Mouse (Mus musculus) cerebellum, adult 9-11 months (tissue): ENCODE results near the gene Trafd1.
"Not testable (repeated sequence)": the region's sequence is repeated elsewhere in the genome, so short reads cannot be mapped to it uniquely, and the experiment has no call there.

Experiments
- DNase-seq: peaks from one replicate; pipeline ENCODE4 v3.0.0; 2022

Trafd1 gene

GRCm38 (mm10) chr5:121383857-121384756 is 1.3 kb downstream of the Trafd1 start:
- DNase-seq = peak; percentile 45

DNA sequence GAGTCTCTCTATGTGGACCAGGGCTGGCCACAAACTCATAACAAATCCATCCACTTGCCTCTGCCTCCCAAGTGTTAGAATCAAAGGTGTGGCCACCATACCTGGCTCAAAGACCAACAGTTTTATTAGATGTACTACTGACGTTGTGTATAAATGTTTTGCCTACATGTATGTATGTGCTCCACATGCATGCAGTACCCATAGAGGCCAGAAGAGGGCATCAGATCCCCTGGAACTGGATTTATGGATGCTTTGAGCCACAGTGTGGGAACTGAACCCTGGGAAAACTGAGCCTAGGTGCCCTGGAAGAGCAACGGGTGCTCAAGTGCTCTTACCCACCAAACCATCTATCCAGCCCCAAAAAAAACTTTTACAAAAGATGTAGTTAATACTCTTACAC is 4.7 kb downstream of the Trafd1 start:
- no peak for DNase-seq

- no peak for DNase-seq
Observed at GRCm38 (mm10) chr5:121378678-121379256, 6.7 kb downstream of the Trafd1 start.

DNA sequence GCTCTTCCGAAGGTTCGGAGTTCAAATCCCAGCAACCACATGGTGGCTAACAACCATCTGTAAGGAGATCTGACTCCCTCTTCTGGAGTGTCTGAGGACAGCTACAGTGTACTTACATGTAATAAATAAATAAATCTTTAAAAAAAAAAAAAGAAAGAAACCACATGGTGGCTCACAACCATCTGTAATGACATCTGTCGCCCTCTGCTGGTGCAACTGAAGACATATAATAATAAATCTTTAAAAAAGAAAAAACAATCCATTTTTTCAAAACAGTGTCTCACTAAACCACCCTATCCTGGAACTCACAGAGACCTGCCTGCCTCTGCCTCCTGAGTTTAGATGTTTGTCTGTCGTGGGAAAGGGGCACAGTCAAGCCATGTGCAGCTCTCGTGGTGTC is 8.5 kb downstream of the Trafd1 start:
- DNase-seq = not testable (repeated sequence)

GRCm38 (mm10) chr5:121374790-121375189 is 10.6 kb downstream of the Trafd1 start:
- DNase-seq = no peak

DNA sequence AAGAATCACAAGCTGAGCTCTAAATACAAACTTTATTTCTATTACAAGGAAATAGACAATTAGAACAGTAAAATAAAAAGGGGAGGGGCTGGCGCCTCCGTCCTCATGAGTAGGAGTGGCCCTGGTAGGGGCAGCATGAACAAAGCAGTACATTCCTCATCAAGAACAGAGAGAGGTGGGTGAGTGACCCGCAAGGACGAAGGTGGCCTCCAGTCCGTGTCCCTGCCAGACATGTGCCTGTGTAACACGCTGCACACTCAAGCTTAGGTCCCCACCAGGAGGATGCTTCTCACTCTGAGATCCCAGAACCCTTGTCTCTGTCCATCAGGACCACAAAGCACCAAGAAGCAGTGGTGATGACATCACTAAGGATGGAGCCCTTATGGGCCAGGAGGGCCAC is 13.7 kb downstream of the Trafd1 start:
- DNase-seq = no peak

GRCm38 (mm10) chr5:121367255-121367654 is 18.2 kb downstream of the Trafd1 start:
- no peak for DNase-seq

GRCm38 (mm10) chr5:121366449-121367225 is 18.8 kb downstream of the Trafd1 start:
- no peak for DNase-seq

DNA sequence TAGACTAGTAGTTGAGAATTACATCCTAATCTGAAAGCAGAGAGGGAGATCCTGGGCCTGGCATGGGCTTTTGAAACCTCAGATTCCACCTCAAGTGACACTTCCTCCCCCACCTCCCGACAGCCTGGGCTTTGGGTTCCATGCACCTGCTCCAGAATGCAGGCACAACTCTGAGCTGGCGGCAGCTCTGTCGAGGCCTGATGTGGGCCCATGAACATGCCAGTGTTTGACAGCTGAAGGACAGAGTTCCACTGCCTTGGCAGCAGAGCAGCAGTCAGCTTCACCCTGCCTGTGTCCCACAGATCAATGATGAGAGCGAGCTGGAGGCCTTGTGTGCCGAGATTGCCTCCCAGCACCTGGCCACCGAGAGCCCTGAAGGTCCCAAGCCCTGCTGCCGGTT is 22.0 kb downstream of the Trafd1 start:
- no peak for DNase-seq

DNA sequence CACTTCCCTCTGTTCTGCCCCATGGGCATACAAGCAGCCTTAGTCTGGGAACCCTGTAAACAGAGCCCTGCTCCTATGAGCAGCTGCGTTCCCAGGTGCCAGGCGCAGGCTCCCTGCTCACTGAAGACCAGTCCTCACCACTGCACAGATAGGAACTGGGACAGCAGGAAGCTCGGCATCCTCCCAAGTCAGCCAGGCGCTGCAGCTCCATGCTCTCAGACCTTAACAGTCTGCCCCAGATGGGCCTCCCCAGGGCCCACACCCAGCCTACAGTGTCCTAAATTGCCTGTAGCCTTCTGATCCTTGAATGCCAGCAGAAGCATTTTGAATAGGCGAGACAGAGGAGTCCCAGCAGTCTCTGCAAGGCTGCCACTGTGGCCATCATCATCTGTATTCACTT is 23.7 kb downstream of the Trafd1 start:
- peak; percentile 62 for DNase-seq

GRCm38 (mm10) chr5:121359229-121359628 is 26.2 kb downstream of the Trafd1 start:
- no peak for DNase-seq

DNA sequence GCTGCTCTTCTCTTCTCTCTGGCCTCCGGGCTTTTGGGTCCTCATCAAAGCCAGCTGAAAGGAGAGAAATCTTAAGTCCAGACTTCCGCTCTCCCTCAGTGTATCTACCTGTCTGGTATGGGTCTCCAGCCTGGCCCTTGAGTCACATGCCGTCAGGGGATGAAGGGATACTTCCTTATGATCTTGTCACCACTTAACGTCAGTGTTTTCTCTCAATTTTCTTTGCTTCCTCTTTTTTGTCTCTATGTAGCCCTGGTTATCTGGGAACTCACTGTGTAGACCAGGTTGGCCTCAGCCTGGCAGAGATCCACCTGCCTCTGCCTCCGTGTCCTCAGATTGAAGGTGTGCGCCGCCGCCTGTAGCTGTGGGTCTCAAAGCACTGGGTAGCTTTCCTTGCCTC is 41.4 kb downstream of the Trafd1 start:
- DNase-seq = no peak

- peak; percentile 66 for DNase-seq
Observed at GRCm38 (mm10) chr5:121342490-121342889, 42.9 kb downstream of the Trafd1 start.

GRCm38 (mm10) chr5:121340965-121341473 is 44.4 kb downstream of the Trafd1 start:
- no peak for DNase-seq

- DNase-seq = peak; percentile 69
Observed at GRCm38 (mm10) chr5:121339507-121340230, 45.8 kb downstream of the Trafd1 start.

DNA sequence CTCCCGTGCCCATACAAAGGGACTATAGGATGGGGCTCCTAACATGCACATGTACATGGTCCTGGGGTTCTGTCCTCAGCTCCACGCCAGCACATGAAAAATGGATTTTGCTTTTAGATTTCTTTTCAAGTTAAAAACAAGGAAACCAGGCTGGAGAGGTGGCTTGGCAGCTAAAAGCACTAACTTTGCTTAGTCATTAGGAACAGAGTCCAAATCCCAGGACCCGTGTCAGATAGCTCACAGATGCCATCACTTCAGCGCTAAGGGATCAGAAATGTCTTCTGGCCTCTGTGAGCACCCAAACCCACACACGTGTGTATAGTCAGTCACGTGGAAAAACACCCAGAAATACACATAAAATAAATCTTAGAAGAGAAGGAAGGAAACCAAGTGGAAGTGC is 48.7 kb downstream of the Trafd1 start:
- DNase-seq = no peak

- peak; percentile 77 for DNase-seq
Observed at GRCm38 (mm10) chr5:121336009-121336408, 49.4 kb downstream of the Trafd1 start.

DNA sequence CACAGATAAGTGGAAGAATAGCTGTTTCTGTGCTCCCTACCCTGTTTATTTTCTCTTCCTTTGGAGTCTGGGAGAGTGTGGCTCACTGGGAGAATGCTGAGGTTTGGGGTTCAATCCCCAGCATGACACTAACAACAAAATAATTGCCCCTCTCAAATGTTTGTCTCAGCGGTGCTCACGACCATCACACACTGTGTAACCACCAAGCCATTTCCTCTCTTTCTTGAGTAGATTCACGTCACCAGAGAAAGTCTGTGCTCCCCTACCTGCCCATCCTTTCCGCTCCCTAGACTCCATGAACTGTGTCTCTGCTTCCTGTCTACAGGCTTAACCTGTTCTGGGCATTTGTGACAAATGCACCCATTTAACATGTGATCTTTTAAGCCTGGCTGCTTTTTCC is 50.0 kb downstream of the Trafd1 start:
- no peak for DNase-seq

- DNase-seq = no peak
Observed at GRCm38 (mm10) chr5:121334454-121334853, 51.0 kb downstream of the Trafd1 start.

- no peak for DNase-seq
Observed at GRCm38 (mm10) chr5:121333976-121334375, 51.5 kb downstream of the Trafd1 start.

DNA sequence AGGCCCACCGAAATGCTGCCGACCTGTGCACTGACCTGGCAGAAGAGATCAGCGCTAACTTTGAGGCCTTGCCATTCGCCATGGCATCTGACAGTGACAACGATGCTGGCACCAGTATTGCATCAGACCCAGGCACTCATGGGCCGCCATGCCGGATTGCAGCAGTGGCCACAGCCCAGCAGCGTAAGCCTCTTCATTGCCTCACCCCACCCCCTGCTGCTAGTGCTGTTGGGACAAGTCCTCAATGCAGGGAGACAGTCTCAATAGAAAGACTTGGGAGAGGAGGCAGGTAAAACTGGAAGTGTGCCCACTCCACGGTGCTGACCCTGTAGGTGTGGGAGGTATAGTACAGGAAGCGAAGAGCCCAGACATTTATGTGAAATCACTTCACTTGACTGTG is 53.7 kb downstream of the Trafd1 start:
- no peak for DNase-seq

- not testable (repeated sequence) for DNase-seq
Observed at GRCm38 (mm10) chr5:121330154-121330816, 55.1 kb downstream of the Trafd1 start.
